Mouse (Mus musculus): ENCODE results near the gene Olfr1487.
"Not testable (repeated sequence)": the region's sequence is repeated elsewhere in the genome, so short reads cannot be mapped to it uniquely, and the experiment has no call there.

The Olfr1487 gene

DNA sequence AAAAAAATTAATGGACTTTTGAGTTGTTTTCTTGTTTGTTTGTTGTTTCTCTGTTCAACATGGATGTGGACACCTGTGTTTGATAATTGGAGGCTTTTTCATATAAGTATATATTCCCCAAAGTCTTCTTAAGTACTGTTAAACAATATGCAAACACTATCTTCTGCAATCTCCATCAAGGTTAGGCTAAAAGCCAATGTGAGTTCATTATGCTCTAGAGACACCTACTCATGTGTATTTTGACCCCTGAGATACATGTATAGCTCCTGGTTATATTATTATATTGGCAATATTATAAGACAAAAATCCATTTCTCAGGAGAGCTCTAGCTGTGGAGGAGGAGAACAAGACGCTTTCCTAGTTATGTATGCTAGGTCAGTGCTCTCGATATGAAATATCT is at the start of gene Olfr1487:
Olfr1487 (plus strand) TSS at position 301 of the 400 bp plus-strand sequence.
- not testable (repeated sequence) for DNase-seq

DNA sequence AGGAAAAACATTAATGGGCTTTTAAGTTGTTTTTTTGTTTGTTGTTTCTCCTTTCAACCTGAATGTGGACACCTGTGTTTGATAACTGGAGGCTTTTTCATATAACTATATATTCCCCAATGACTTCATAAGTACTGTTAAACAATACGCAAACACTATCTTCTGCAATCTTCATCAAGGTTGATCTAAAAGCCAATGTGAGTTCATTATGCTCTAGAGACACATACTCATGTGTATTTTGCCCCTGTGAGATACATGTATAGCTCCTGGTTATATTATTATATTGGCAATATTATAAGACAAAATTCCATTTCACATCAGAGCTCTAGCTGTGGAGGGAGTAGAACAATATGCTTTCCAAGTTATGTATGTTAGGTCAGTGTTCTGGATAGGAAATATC is 34.0 kb upstream of the Olfr1487 start, which contains the start of gene Olfr1484:
Olfr1484 (plus strand) TSS at position 301 of the 400 bp plus-strand sequence.
- no peak for DNase-seq

DNA sequence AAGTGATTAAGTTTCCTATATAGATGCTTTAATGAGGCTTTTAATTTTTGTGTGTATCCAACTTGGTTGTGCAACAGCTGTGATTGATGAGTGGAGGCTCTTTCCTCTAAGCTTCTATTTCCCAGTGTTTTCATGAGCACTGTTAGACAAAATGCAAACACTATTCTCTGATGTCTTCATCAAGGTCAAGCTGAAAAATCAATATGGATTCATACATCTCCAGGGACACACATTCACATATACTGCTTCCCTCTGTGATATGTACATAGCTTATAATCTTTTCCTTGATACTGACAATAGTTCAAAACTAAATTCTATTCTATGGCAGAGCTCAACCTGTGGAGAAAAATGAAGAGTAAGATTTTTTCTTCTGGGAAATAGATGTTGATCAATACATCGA is 14.1 kb downstream of the Olfr1487 start, which contains the start of gene Olfr1489:
Olfr1489 (plus strand) TSS at position 301 of the 400 bp plus-strand sequence.
- no peak for DNase-seq

DNA sequence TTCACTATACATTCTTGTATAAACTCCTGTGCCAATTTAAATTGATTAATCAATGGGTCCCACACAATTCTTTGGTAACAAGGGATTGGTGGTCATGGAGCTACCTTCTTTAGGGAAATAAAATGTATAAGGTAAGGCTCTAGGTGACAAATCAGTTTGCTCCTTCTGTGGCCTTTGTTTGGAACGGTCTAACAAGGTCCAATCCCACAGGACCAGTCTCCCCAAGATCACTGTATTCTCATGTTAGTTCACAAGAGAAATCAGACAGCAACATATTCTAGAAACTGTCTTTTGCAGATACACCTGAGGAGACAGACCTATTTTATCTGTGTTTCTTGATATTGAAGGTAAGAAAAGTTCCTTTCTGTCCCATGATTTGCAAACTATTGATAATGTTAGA is 33.6 kb downstream of the Olfr1487 start, which contains the start of gene Olfr1490:
Olfr1490 (plus strand) TSS at position 301 of the 400 bp plus-strand sequence.
- no peak for DNase-seq
